Mouse (Mus musculus) naive thymus-derived CD4-positive, alpha-beta T cell, adult 2 months (primary cell): Measurements from ENCODE around the gene Imp3.
"Not testable (repeated sequence)": the region's sequence is repeated elsewhere in the genome, so short reads cannot be mapped to it uniquely, and the experiment has no call there.

Experiments used
- DNase-seq: peaks from one replicate; pipeline ENCODE4 v3.0.0-alpha.2; 2011; ENCODE audit warnings: low read depth

The Imp3 gene

DNA sequence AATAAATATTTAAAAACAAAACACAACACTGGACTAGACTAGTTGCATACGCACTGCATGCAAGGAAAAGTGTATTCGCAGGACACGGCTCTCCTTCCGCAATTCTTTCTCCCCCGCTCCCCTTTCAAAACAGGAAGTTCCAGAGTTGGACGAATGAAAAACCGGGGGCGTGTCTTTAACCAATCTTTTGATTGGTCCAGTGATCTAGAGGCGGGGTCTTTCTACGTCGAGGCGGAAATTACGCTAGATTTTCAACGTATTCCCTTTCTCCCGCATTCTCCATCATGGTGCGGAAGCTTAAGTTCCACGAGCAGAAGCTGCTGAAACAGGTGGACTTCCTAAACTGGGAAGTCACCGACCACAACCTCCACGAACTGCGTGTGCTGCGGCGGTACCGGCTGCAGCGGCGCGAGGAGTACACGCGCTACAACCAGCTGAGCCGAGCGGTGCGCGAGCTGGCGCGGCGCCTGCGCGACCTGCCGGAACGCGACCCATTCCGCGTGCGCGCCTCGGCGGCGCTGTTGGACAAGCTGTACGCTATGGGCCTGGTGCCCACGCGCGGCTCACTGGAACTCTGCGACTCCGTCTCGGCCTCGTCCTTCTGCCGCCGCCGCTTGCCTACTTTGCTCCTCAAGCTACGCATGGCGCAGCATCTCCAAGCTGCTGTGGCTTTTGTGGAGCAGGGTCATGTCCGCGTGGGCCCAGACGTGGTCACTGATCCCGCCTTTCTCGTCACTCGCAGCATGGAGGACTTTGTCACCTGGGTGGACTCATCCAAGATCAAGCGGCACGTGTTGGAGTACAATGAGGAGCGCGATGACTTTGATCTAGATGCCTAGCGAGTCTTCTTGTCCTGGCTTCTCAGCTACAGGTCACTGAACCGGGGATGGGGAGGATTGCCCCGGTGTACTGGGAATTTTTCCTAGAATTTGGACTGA lies at the start of gene Imp3:
Gene Imp3 (plus strand): TSS at position 253 of the 938 bp plus-strand sequence.
- DNase-seq: peak; percentile 95

DNA sequence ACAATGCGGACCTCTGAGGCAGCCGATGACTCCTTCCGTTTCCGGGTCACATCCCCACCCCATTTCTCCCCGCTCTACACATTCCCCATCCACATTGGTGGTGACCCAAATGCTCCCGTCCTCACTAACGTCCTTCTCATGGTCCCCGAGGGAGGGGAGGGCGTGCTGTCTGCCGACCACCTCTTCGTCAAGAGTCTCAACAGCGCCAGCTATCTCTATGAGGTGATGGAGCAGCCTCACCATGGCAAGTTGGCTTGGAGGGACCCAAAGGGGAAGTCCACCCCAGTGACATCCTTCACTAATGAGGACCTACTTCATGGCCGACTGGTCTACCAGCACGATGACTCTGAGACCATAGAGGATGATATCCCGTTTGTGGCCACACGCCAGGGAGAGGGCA lies 49.7 kb upstream of the Imp3 start:
- no peak for DNase-seq

DNA sequence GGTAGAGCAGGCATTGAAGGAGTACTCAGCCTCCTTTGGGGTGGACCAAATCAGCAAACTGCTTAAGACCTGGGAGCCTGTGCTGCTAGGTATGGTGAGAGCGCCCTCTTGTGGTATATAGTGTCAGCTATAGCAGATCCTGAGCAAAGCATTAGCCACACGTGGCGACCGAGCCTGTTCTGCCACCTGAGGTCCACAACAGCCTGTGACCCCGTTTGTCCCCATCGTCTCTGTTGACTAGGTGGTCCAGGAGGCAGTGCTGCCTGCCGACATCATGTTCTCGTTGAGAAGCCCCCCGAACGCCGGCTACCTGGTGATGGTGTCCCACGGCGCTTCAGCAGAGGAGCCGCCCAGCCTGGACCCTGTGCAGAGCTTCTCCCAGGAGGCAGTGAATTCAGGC lies 47.5 kb upstream of the Imp3 start:
- peak; percentile 87 for DNase-seq

DNA sequence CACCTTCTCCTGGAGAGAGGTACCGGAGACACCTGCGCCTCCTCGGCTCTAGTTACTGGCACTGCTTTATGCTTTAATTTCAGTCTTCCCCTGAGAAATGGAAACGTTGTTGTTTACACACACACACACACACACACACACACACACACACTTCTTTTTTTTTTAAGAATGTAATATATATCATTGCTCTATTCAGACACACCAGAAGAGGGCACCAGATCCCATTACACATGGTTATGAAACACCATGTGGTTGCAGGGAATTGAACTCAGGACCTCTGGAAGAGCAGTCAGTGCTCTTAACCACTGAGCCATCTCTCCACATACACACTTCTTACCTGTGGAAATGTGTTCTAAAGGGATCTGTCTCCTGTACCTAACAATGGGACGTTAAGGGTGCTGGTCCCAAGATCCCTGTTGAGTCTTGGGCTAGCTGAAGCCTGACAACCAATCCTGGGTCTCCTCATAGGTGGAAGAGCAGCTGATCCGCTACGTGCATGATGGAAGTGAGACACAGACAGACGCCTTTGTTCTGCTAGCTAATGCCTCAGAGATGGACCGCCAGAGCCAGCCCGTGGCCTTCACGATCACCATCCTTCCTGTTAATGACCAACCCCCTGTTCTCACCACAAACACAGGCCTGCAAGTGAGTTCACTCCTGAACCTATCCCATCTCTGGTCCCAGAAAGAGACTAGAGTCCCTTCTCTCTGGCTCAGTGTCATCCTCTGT lies 46.6 kb upstream of the Imp3 start:
- peak; percentile 24 for DNase-seq

DNA sequence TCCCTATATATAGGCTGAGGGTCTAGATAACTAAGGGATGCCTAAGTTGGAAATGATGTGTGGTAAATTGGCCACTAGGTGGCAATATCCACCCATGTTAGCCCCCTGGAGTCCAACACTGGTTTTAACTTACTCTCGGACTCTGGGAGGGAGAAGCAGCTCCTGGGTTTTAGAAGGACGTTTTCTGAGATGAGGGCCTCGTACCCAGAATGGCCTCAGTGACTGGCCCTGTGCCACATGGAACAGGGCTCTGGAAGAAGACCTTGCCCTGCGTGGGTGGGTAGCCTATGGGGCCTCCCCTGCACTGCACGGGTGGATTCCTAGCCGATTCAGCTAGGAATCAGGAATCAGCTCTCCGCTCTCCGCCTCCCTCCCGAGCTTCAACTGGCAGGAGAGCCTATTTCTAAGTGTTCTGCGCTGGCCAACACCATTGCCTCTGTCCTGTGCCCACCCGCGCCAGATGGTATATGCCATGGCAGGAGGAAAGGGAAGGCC lies 45.7 kb upstream of the Imp3 start:
- DNase-seq: peak; percentile 83

DNA sequence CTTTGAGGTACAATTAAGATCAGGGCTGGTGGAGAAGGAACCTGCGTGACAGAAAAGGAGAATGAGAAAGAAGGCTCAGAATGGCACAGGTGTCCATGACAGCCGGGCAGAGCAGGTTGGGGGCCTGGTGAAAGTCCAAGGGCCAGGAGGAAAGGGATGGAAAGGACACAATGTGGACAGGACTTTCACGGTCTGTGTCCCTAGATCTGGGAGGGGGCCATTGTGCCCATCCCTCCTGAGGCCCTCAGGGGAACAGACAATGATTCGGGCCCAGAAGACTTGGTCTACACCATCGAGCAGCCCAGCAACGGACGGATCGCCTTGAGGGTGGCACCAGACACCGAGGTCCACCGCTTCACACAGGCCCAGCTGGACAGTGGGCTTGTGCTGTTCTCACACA lies 45.2 kb upstream of the Imp3 start:
- DNase-seq: no peak

DNA sequence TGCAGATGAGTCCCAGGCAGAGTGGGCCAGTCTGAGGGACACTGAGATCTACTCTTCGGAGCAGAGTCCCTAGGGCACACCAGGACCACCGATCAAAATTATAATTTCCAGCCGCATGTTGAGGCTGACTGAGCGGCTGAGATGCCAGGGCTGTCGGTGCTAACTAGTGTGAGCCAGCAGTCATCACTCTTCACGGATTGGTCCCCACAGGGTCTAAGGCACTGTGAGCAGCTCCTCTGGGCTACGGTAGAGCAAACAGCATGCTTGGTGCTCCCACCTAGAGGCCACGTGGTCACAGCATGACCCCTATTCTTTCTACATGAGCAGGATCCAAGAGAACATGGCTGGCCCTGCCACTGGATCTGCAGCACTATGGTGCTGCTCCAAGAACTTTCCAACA lies 44.0 kb upstream of the Imp3 start:
- no peak for DNase-seq

DNA sequence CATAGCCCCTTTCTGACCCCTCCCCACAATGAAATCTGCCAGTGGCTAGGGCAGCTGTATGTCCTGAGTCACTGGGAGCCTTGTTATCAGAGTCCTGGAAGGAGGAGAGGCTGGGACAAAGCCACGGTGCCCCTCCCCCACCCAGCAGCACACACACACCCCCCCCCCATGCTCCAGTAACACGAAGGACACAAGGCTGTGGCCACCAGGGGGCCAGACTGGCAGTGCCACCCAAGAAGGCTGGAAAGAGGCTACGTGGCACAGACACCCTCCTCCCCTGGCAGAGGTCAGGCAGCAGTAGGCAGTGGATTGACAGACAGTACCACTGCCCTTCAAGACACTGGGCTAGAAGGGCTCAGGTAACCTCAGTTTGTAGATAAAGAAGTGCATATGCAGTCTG lies 43.3 kb upstream of the Imp3 start:
- DNase-seq: peak; percentile 27

DNA sequence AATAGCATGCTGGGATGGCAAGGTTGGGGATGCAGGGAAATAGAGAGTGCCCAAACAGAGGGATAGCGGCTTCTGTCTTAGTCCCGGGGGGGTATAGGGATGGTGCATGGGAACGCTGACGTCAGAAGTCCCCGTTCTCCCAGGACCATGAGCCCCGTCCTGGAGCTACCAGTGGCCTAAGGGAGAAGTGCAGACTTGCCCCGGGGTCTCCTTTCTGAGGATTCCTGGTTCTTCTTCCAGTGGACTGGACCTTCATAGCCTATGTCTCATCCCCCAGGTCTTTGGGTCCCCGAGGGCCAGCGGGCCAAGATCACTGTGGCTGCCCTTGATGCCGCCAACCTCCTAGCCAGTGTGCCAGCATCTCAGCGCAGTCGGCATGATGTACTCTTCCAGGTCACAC lies 40.5 kb upstream of the Imp3 start:
- DNase-seq: no peak

DNA sequence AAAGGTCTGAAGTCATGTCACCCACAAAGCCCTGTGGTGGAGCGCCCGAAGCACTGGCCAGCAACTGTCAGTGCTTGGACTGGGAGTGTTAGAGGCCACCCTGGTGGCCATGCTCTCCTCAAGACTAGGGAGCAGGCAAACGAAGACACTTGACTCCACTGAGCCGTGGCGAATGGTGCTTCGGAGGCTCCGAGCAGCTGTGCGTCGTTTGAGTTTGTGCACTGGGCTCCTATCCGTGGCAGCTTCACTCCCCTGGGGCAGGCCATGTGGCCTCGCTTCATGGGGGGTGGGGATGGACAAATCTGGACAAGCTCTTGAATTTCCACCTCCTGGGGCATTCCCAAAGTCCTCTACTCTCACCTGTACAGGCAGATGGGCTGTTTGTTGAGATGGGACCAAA lies 37.9 kb upstream of the Imp3 start:
- DNase-seq: no peak

DNA sequence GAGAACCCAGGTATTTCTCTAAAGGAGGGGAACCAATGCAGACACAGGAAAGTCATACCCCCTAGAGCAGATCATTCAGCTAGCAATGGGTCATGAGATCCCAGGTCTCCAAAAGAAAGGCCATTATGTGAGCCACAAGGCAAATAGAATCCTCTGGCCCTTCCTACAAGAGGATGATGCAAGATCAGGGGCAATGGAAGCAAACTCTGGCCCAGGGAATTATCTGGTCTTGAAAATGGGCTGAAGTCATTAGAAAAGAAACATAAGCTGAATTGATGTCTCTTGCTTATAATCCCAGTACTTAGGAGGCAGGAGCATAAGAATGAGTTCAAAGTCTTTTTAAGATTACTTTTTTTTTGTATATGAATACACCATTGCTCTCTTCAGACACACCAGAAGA lies 37.2 kb upstream of the Imp3 start:
- DNase-seq: no peak

DNA sequence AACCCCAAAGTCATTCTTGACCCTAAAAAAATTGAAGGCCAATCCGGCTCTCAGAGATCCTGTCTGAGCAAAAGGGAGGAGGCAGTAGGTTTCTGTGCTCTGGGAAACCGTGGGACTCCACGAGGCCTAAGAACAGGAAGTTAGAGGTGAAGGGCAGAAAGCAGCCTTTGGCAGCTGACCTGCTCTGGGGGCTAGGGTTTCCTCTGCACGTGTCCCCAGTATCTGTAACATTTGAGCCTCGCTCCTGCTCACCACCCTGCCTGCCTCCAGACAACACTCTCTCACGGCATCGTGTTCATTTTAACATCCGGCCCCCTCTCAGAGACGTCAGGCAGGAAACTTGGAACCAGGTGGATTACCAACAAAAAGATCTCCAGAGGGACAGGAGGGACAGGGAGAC lies 36.7 kb upstream of the Imp3 start:
- peak; percentile 30 for DNase-seq

DNA sequence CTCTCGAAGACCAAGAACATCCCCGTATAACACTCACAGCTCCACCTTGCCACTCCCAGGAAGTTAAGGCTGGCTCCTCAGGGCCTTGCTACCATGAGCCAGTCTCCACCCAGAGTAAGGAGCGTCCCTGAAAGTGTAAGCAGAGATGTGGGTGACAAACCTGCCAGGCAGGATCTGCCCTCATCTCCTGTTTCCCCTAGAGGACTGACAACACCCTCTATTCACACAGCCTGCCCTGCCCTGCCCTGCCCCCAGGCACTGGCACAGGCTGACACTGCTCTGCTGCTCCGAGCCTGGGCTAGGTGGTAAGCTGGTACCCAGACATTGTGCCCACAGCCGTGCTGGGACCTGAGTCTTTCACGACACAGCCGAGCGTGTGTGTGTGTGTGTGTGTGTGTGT lies 36.1 kb upstream of the Imp3 start:
- DNase-seq: peak; percentile 26

DNA sequence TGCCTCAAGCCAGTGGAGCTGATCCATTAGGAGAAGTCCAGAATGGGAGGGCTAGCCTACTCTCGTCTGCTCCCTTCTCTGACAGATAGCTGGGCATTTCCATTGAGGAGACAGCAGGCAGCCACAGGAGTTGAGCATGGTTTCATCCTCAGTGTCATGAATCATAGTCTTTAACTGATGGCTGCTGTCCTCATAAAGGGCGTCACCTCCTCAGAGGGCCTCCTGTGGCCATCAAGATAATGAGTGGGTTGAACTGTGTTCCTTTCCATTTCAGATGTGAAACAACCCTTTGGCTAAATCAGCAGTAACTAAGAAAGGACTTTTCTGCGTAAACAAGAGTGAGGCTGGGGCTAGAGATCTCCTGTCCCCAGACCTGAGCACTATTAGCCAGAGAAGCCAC lies 33.6 kb upstream of the Imp3 start:
- DNase-seq: no peak

DNA sequence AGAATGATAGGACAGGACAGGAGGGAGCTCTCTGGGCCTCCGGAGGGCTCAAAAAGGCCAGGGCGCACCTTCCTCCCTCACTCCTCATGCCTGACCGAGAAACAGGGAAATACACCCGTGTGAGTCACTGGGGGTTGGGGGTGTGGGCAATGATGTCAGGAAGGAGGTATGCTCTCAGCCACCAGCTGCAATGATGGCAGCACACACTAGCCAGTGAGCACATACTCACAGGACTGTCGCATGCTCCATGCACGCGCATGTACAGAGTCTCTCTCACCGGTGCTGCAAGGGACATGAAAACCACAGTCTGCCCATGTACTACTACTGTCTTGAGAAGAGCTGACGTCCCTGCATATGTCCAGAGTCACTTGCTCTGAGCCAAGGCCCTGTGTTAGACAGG lies 29.7 kb upstream of the Imp3 start:
- no peak for DNase-seq

DNA sequence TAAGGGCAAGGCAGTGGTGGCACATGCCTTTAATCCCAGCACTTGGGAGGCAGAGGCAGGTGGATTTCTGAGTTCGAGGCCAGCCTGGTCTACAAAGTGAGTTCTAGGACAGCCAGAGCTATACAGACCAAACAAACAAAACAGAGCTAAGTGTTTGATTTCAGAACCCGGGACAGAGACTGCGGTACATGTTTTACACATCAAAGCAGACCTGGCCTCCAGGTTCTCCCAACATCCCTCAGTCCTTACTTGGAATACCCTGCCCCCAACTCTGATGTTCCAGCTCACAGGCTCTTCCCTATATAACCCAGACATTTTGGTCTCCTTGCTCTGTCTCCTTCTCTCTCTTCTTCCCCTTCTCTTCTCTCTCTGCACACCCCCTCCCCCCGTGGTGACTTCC lies 27.3 kb upstream of the Imp3 start:
- DNase-seq: not testable (repeated sequence)

DNA sequence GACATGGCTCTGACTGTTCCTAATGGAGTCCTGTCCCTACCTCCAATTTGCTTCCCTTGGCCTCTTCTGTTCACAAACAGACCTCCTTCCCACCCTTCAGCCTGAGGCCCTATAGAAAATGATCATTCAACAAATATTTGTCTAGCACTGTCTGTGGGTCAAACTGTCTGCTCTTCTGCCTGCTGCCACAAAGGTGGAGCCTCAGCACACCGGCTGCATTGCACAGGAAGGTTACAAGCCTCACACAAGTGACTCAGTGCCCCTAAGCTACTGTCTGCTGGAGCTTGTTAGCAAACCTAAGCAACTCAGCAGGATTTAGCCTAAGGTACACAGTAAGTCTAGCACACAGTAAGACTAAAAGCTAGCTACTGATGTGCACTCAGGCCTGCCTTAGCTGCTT lies 26.3 kb upstream of the Imp3 start:
- no peak for DNase-seq

DNA sequence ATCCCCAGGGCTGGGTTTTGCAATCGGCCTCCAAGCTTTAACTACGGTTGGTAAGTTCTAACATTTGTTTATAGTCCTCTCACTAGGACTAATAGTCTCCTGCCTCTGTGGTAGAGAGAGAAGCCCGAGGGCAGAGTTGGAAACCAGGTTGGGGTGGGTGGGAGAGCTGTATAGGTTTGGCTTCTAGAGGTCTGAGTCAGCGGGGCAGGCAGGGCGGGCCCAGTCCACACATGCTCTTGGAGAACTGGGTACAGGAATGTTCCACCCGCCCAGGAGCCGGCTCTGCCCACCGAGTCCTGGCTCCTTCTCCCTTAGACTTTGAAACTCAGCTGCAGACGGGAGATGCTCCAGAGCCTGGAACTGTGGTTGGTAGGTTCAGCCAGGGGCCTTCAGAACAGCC lies 23.3 kb upstream of the Imp3 start:
- DNase-seq: no peak

DNA sequence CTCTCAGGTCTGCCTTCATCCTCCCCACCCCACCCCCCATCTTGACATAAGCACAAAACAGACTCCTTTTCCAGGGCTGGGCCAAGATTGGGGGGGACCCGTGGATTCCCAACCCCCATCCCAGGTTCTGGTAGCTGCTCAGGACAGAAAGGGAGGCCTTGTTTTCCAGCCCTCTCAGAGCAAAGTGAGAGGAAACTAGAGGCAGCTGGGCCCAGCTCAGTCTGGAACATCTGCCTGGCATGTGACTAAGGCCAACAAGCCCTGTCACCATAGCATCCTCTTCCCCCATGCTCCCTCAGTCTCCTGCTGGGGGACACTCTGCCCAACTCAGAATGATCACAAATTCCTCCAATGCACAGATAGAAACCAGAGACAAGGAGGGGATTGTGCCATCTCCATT lies 22.2 kb upstream of the Imp3 start:
- no peak for DNase-seq

DNA sequence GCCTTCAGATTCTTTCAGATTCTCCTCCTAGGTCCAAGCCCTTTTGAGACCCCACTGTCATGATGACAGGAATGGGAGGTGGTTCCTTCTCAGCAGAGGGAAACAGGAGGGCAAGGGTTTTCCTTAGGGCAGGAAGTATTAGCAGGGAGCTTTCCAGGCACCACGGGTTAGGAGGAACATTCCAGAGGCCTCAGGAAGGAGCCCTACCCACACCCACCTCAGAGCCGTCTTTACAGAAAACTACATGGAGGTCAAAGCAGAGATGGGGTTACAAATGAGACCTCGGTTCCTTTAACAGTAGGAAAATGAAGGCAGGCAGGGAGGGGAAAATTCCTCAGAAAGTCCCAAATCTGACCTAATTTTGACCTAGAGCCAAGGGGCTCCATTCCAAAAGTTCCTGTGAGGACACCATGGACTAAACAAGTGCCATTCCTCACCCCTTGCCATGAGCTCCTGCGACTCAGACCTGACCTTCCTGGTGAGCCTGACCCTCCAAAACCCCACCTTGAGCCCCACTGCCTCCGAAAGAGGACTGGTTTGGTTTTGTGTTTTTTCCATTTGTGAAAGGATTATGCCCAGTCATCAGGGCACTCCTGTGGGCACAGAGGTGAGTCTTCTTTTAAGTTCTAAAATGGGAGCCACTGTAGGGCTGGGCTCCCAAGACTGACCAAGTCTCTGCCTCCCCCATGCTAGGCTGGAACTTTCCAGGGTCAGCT lies 21.4 kb upstream of the Imp3 start:
- DNase-seq: no peak

DNA sequence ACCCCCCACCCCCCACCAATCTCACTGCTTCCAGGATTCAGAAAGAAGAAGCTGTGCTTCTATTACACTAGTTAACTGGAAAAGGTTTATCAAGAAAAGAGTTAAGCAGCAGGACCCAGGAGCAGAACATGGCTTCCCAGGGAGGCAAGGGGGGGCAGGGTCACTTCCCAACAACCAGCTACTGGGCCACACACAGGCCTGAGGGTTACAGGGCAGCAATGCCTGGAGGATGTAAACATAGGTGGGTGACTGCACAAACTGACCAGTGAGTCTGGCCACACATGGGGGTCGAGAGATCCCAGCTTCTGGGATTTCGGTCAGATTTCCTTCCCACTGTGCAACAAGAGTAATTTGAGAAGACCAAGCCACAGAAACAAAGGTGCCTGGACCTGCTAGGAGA lies 20.1 kb upstream of the Imp3 start:
- DNase-seq: no peak

DNA sequence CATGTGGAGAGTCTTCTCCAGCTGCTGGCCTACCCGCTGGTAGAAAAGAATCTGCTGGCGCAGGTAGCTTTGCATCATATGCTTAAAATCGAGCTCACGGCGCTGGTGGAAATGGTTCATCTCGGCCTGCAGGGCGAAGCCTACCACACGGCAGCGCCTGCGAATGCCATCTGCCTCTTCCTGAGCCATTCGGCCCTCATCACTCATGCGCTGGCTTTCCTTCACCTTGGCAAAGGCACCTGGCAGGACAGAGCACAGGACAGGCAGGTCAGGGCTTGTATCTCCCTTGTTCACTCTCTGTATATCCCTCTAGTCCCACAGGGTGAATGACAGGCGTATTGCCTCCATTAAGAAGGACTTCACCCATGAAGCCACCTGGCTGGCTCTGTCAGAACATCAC lies 18.8 kb upstream of the Imp3 start:
- DNase-seq: no peak

DNA sequence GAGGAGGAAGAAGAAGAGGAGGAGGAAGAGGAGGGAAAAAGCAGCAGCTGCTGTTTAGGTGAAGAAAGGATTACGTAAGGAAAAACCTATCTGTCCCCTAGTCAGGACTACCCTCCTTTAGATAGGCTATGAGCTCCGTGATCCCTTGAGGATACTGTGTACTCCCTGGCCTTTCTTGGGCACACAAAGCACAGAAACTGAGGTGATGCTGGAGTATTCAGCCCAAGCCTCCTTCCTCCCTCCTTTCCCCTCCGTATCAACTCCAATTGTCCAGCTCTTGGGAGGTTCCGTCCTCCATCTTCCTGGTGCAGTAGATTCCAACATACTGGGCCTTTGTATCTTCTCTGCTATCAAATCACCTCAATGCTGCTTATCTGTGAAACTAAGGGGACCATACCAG lies 14.5 kb upstream of the Imp3 start:
- DNase-seq: no peak
